Mouse (Mus musculus) cerebellum, adult 9-10 months (tissue): ENCODE results near the gene Ccdc62.

Experiments used
- DNase-seq: peaks from one replicate; pipeline ENCODE4 v3.0.0; 2022

Gene Ccdc62

GRCm38 (mm10) chr5:123930508-123930989 lies at the start of gene Ccdc62:
Ccdc62 (plus strand) TSS chr5:123930679.
- DNase-seq, result peak; percentile 92

DNA sequence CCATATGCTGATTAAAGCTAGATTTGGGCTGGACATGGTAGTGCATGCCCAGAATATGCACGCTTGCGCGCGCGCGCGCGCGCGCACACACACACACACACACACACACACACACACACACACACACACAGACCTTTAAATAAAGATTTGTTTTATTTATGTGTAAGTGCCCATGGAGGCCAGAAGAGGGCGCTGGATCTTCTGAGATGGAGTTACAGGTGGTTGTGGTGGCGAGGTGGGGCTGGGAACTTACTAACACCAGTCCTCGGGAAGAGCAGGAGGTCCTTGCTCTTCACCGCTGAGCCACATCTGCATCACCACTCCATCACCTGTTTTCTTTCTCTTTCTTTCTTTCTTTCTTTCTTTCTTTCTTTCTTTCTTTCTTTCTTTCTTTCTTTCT lies 49.7 kb upstream of the Ccdc62 start:
- no peak for DNase-seq

DNA sequence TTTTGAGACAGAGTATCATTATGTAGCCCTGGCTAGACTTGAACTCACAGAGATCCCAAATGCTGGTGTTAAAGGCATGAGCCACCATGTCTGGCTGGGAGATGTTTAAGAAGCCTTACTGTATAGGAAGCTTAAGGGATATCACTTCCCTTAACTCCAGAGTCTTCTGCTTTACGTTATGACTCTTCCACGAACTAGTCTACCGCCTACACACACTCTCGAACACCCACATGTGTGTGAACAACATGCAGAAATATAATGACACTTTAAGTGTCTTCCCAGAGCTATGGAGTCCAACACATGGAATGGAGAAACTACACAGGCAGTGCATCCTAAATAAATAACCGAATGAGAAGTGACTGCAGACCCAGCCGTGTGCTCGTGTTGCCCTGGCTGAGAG lies 46.6 kb upstream of the Ccdc62 start:
- DNase-seq, result no peak

DNA sequence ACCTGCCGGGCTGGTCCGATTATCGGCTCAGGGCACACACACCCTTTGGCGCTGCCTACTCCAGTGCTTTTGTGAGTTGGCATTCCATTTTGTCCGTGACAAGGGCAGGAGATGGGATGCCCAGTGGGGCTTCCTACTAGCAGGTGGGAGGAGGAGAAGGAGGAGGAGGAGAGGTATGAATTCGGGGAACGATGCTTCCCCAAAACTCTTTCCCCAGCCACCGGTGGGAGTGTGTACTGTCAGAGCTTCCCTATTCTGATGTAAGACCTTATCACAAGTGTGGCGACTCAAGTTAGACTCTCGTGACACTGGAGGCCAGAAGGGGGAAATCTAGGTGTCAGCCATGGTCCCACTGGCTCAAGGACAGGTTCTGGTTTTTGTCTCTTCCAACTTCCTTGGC lies 46.1 kb upstream of the Ccdc62 start:
- no peak for DNase-seq

DNA sequence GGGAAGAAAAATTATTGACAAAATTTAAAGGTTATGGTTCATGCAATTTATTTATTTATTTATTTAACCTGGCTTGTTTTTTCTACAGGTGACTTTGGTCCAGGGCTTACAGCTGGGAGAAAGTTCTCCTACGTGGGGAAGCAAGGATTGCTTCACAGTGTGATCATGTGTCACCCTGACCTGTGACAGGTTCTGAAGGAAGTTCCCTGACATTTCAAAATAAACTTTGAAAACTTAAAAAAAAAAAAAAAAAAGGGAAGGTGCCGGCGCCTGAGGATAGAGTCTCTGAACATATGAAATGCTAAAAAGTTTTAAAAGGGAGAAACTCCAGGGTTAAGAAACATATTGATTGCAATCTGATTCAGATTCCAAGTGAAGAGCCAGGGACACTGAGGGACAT lies 44.1 kb upstream of the Ccdc62 start:
- no peak for DNase-seq

GRCm38 (mm10) chr5:123890312-123890711 lies 40.2 kb upstream of the Ccdc62 start:
- no peak for DNase-seq

GRCm38 (mm10) chr5:123890987-123891386 lies 39.5 kb upstream of the Ccdc62 start:
- DNase-seq, result no peak

GRCm38 (mm10) chr5:123891669-123892068 lies 38.8 kb upstream of the Ccdc62 start:
- no peak for DNase-seq

DNA sequence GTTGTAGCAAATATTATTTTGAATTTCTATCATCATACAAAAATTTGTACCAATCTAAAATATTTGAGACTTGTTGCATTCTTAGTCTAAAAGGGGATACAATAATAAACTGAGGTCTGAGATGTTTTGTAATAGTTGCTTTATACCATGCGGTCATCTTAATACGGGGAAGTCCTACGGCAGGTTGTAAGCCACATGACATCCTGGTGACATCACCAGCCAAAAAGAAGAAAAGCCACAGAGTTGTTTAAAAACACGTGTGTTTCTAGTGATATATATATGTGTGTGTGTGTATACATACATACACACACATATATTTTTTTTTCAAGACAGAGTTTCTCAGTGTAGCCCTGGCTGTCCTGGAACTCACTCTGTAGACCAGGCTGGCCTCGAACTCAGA lies 37.0 kb upstream of the Ccdc62 start:
- no peak for DNase-seq

DNA sequence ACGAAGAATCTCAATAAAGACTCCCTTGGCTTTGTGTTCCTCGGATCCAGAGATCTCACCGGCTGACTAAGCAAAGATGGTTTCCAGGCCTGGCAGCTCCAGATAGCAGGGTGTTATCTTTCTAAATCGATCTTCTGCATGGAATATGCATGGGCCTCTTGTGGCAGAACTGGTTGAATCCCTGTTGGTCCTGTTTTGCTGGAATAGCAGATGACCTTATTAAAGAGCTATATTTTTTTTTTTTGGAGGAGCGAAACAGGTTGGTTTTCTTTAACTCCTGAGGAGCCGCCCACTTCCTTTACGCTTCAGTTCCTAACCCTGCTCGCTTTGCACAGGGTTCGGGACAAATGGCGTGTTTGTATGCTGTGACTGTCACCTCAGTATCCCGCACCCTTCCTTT lies 34.1 kb upstream of the Ccdc62 start:
- DNase-seq, result no peak

- DNase-seq, result no peak
Observed at GRCm38 (mm10) chr5:123897352-123897751, 33.1 kb upstream of the Ccdc62 start.

DNA sequence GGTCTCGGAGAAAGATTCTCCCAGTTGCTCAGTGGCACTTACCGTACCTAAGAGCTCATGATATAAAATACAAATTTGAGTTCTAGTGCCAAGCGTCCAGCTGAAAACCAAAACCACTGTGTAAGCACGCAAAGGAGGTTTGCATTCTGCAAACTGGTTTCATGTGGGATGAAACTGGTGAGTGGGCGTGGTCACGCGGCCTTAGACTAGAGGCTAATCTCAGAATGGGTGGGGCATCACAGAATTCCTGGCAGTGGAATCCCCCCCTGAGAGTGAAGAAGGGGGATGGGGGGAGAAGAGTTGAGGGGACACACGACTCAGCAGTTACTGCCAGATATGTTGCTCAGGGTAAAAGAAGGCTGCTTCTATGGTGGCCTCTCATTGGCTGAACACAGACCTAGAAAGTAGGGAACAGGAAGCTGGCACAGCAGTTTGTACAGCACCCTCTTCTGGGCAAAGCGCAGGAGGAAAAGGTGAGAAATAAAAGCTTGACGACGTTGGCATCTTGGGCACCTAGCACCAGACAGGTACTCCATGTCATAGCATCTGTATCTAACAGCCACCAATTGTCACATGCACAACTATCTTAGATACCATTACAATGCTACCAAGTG lies 26.3 kb upstream of the Ccdc62 start:
- DNase-seq, result no peak

DNA sequence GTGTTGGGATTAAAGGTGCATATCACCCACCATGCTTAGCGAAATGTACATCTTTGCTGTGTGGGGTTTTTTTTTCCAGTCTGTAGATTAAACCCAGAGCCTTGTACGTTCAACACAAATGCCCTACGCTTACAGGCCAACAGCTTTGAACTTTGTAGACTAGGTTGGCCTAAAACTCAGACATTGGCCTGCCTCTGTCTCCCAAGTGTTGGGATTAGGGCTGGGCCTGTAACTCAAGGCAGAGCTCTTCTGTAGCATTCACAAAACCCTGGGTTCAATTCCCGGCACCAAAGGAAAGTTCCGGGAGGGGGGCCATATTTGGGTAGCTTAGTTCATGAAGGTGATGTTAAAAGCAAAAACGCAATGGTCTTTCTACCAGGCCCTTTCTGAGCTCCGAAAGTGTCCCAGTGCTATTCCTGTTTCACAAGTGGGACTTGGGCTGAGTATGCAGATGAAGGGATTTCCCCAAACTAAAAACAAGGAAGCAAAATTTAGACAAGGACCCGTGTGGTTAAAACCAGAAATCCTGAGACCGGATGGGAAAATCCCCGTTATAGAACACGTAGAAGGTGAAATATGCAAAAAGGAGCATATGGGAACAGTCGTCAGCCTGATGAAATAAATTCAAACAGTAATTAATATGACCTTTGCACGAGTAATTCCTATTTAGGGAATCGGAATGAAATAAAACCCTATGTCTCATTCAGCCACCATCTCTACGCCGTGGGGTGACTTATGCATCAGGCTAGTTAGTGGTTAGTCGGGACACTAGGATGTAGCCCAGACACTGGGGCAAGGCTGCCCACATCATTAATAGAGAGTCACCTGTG lies 24.1 kb upstream of the Ccdc62 start:
- DNase-seq, result peak; percentile 50

DNA sequence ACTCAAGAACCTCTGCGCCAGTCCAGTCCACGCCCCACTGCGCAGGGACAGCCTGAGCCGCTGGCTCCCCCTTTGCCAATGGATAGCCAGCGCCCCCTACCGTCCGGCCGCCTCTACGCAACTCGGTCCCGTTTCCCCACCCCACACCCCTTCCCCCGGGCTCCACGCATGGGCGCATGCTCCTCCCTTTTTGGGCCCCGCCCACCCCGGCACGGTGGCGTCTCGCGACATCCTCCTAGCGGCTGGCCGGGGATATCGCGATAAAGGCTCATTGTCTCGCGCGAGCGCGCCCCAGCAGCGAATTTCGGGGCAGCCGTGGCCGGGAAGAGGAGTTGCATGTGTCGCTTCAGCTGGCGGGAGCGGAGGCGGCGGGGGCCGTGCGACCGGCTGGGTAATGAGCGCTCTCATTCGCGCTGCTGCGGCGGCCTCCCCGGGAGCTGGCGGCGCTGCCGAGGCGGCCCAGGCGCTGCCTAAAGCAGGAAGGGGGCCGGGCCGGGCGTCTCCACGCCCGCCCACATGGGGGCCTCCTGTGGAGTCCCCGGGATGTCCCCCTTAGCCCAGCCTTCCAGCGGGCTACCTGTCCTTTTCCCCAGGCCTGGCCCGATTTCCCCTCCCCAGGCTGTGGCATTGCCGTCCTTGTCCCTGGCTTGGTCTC lies 23.4 kb upstream of the Ccdc62 start, which contains the start of gene Denr:
Gene Denr, plus strand, starts transcription at position 200 of the 655 bp plus-strand sequence.
- DNase-seq, result peak; percentile 99

DNA sequence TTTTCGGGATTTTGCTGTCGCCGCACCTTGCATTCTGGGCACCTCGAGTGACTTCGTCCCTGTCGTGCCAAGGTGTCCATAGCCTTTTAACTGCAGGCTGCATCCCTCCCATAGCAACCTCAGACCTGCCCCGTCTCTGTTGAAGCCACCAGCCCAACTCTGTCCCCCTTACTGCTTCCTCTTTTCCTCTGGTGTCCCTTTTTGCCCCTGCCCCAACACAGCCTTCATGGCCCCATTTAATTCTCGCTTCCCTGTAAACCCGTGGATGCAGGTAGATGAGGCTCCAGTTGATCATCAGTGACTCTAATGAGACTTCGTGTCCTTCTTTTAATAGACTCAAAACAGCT lies 22.9 kb upstream of the Ccdc62 start:
- no peak for DNase-seq

GRCm38 (mm10) chr5:123914852-123915251 lies 15.6 kb upstream of the Ccdc62 start:
- DNase-seq, result no peak

DNA sequence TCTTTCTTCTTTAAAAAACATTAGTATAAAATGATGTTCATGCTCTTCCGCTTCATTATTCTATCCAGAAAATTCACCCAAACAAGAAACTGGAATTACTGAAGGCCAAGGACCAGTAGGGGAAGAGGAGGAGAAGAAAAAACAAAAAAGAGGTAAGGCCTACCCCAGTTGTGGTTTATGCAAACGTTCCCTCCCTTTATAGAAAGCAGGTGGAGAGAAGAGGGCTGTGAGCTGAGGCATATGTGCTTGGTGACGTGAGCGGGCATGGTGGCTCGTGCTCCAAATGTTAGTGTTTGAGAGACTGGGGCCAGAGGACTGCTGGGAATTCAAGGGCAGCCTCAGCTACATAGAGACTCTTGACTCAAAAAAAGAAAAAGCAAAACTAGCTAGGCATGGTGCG lies 8.4 kb upstream of the Ccdc62 start:
- no peak for DNase-seq

DNA sequence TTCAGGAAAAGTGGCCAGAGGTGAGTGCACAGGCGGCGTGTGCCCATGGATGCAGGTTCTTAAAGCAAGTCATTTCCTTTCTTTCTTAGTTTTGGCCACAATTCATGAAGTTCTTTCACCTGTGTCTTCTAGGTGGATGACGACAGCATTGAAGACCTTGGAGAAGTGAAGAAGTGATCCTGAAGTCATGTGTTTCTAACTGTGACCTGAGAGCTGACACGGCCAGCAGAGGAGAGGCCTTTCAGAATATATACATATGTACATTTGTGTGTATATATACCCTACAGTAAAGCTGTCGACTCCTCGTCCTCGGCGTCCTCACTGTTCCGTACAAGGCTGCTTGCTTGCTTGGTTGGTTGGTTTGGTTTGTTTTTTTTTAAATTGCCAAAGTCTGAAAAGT lies 3.4 kb upstream of the Ccdc62 start, which contains the start of gene Gm43518:
Gene Gm43518, plus strand, starts transcription at position 301 of the 400 bp plus-strand sequence.
- DNase-seq, result no peak

GRCm38 (mm10) chr5:123931131-123931530 lies 652 bp downstream of the Ccdc62 start:
- DNase-seq, result no peak

- DNase-seq, result no peak
Observed at GRCm38 (mm10) chr5:123932927-123933326, 2.4 kb downstream of the Ccdc62 start.

GRCm38 (mm10) chr5:123933556-123933955 lies 3.1 kb downstream of the Ccdc62 start:
- no peak for DNase-seq

DNA sequence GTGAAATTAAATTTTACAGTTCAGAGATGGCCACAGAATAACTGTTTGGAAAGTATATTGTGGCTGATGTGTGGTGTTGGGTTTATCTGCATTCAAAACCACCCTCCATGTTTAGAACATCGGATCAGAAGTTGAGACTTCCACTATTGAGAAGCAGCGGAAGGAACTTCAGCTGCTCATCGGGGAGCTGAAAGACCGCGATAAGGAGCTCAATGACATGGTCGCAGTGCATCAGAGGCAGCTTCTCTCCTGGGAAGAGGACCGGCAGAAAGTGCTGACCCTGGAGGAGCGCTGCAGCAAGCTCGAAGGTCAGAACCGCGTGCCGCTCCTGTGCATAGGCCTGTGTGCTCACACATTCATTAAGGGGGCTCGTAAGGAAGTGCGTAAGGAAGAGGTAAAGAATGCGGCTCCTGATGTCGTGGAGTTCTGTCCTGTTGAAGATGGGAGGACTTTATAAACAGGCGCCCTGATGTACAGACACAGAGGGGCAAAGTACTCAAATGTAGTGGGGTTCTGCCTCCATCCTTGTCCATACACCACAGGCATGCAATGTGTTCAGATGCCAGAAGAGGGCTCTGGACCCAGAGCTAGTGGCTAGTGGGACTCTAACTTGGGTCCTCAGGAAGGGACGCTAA lies 3.6 kb downstream of the Ccdc62 start:
- no peak for DNase-seq

DNA sequence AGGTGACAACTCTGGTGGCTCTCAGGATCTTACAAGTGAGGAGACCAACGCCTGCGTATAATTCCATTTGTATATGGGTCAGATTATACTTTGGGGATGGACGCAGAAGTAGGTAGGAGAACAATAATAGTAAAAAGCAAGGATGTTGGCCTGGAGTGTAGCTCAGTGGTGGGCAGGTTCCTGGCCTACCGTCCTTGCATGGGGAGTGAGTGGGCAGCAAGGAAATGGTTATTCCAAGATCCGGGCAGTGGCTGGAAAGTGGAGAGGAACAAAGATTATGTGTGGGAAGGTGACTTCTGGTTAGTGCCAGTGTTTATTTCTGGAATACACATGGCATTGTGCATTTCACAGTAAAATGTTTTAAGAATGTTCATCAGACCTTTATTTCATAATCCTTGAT lies 5.5 kb downstream of the Ccdc62 start:
- no peak for DNase-seq
